Mouse (Mus musculus): ENCODE results near the gene Irx6.

Irx6 gene

DNA sequence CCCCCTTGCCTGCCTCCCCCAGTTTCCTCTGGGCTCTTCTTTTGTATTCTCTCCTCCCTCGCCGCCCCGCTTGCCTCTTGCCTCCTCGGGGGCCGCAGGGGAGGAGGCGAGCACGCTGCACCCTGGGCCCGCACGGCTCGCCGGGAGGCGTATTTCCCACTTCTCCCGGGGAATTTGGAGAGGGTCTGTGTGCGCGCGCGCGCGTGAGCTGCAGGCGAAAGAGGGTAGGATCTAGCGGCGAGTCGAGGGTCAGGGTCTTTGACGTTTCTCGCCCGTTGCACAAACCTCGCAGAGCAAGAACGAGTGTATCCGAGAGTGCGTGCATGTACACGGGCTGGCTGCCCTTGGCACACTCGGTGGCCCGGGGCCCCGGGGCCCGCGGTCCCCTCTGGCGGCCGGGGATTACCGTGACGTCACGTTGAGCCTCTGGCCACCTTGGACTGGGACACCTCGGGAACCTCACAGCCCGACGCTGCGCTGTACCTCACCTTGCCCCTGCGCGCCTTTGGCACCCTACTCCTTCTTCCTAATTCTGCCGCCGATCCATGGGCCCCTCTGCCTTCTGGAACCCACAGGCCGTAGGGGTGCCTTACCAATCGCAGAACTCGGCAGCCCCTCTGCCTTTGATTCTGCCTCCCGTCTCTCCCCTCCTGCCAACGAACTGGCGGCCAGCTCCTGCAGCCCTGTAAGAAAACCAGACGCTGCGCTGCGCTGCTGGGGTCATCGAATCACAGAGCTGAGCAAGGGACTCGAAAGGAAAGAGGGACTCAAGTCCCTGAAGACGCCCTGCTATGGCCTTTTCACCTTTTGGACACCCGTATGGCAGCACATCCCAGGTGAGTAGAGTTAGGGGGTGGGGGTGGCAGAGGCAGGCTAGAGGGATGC is at the start of gene Irx6:
Irx6 (plus strand) TSS at position 45 of the 885 bp plus-strand sequence.
- DNase-seq = no peak

DNA sequence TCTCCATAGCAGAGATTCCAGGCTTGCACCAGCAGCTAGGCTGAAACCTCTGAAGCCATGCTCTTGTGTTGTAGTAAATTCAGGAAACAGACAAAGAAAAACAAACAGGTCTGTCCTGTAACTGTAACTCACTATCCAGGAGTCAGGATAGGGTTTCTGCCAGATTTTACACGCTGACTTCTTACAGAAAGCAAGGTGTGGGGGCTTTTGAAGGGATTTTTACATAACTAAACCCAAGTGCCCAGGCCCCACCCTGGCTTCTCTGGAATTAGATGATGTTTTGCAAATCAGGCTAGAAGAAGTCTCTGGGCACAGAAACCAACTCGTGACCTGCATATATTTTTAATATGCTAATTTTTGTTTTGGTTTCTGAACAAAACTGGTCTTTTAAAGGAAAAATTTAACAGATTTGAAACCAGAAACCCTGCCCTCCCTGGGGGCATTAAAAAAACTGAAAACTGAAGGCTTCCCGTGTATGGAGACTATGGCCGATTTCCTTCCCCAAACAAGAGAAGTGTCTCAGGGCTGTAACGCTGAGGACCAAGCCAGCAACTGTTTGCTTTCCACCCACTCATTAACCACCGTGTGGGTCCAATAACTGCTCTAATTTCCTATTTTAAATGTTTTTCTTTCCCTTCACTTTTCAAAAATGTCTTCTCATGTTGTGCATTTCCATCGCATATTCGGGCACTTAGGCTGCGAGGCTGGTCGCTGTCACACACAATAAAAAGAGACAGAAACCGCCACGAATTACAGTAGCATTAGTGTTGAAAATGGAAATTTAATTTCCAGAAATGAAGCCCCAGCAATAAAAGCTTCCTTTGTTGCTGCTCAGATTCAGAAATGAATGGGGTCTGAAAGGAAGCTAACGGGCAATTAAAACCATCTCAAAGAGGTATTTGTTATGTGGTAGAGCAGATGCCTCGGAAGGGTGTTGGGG is 45.1 kb upstream of the Irx6 start:
- DNase-seq = no peak

DNA sequence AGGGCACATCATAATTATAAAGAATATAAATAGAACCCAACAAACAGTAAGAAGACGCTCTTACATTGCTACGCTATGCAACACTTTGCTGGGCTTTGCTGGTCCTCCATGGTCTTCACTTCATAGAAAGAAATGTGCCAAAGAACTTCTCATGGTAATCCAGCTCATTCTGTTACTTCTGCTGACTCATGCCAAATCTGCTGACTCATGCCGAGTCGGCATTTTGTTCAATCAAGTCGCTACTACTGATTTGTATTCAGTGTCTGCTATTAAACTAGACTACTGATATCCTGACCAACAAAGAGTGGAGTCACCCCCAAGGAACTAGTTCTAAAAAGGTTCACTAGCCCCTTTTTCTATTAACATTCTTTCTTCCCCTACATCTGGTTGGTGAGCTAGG is 40.9 kb upstream of the Irx6 start:
- no peak for DNase-seq

DNA sequence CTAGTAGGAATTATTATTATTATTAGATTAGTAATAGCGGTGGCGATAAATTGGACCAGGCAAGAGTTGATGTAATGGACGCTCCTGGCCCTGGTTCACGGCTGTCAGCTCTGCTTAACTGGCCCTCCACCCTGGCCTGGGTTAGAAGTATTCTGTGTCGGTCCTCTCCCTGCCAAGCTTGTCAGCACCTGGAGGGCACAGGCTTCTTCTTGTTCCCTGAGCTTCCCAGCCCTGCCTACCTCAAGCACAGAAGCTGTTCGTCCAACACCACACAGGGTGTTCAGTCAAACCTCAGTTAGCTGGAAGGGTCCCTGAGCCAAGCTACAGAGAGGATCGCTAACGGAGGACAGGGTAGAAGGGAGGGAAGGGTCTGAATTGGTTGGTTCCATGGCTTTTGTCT is 33.3 kb upstream of the Irx6 start:
- DNase-seq = no peak

DNA sequence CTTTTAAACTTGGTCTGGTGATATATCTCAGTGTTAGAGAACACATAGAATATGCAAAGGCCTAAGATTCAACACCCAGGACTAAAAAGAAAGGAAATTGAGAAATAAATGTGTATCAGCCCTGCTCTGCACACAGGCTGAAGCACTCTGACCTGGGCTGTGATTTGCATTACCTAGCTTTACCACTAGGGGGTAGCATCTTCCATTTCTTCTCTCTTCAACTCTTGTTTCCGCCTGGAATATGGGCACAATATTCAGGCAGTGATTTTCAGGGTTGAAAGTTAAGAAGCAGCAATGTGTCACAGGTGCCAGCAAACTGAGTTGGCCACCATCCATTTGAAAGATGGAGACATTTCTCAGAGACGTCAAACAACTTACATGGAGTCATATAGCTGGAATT is 27.5 kb upstream of the Irx6 start:
- peak; percentile 46 for DNase-seq

DNA sequence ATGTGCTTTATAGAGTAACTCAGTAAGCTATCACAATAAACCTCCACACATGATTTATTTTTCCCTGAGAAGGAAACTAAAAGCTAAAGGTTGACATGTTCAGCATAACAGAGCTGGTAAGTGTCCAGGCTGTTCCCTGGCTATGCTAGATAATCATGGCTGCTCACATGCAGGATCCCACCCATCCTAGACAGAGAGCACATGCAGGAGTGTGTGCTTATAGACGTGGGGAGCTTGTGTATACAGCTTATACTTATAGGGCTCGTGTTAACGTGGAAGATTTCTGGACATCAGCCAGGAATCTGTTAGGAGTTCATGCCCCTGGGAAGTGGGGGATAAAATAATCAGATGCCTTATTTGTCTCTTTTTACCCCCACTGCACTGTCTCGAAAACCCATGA is 9.9 kb upstream of the Irx6 start:
- DNase-seq = no peak

DNA sequence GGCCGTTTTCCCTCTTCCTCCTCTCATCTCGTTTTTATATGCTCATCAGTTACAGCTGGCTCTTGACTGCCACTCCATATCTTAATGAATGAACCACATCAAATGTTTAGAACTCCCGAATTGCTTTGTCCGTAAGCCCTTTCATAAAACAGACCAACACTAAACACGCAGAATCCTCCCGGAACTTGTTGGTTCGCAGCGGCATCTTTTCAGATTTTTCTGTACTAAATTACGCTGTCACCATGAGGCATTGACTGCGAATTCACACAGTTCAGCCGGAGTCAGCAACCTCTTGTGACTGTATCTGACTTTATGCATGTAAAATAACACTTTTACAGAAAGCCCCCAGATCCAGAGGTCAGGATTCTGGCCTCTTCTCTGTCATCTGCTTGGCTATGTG is 3.9 kb upstream of the Irx6 start:
- no peak for DNase-seq

DNA sequence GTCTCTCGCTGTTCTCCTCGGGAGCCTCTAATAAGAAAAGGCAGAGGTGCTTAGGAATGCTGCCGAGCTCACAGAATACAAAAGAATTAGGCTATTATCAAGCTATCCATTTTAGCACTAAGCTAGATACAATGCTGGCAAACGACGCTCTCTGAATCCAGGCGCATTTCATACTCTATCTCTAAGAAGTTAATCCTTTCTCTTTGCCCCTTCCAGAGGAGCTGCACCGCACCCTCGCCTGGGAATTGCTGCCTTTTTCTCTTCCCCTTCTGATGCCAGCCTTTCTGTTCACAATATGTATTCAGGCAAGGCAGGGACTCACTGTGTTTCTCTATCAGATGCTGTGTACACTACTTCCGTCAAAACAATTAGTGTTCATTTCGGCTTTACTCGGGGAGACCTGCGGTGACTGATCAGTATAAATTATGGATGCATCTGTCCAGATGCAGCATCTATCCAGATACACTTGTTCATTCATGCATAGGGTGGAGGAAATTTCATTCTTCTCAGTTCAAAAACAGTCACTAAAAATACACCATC is 3.4 kb upstream of the Irx6 start:
- DNase-seq = no peak

DNA sequence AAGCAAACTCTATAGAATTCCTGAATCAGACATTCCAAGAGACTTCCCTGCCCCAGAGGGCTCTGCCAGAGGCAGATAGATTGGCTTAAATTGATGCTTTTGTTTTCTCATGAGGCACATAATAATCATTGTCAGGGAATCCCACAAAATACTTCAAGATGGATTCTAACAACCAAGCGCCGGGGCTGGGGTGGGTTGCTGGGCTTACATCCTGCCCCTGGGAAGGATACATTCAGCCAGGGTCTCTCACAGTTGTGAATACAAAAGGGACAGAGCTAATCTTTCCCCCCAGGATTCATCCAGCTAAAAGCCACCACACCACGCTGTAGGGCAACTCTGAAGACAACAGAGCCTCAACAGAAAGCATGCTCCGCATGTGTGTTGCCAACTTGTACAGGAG is 2.2 kb upstream of the Irx6 start:
- DNase-seq = no peak

DNA sequence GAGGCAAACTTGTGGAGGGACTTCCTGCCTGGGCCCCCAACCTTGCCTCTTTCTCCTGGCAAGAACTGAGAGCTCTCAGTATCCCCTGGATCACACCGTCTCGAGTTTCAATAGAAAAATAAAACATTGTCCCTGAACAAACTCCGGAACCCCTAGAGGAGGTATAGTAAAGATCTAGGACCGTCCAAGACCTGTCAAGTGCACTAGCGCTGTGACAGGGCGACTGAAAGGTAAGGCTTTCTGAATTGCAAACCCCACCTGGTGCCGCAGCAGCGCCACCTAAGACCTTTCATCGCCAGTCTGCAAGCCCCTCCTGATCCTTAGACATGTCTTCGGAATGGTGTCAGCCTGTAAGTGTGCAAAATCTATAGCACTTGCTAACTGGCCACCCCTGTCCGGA is 987 bp upstream of the Irx6 start:
- no peak for DNase-seq

DNA sequence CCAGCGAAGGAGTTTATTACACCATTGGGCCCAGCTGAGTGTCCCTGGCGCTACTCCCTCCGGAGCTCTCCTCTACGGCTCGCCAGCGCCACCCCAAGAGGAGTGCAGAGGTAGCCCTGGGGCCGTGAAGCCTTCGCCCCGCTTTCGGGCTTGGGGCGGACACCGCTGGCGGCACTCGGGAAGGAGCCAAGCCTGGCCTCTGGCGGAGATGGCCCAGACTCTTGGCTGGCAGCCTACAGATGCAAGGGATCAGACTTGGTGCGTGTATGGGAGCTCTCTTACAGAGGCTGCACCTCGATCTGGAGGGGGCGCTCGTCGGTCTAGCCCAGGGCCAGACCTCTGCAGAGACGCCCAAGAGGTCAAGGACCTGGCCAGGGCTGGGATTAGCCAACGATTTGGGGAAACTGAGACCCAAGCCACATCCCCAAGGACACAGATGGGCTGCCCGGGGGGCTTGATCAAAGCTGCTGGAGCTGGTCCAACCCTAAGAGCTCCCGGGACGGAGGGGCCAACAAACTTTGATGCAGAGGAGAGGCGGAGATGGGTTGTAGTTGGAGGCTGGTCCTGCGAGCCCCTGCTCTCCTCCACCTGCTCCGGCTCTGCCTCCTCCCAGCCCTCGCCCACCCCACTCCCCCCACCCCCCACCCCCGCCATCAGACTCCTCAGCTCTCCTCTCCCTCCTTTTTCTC is 389 bp upstream of the Irx6 start:
- DNase-seq = peak; percentile 32

DNA sequence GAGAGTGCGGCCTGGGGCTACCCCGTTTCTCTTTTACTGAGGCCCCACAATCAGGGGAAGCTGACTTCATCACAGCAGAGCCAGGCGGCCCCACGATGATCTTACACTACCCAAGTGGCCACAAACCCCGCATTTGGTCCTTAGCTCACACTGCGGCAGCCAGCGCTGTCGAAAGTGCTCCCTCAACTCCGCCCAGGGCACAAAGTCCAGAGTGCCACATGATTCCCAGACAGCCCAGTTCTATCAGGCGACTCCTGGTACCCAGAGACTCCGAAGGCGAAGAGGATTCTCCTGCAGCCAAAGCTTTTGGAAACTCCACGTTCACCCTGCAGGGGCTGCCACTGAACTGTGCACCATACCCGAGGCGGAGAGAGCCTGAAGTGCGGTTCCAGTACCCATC is 4.3 kb downstream of the Irx6 start:
- DNase-seq = no peak

DNA sequence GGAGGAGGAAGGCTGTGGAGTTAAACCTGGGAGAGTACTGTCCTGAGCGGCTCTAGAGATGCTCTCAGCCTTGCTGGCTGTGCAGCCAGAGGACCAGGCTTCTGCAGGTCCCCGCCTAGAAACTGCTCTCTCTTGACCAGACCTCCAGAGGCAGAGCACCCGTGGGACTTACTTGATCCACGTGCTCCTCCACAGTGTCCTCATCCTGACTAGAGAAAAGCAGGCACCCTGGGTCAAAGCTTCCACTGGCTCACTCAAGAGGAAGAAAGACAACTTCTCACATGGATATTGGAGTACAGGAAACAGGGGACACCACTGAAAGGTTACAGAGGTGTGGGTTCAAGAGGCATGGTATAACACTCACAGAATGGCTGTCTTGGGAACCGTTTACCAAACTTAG is 23.3 kb downstream of the Irx6 start:
- DNase-seq = no peak

DNA sequence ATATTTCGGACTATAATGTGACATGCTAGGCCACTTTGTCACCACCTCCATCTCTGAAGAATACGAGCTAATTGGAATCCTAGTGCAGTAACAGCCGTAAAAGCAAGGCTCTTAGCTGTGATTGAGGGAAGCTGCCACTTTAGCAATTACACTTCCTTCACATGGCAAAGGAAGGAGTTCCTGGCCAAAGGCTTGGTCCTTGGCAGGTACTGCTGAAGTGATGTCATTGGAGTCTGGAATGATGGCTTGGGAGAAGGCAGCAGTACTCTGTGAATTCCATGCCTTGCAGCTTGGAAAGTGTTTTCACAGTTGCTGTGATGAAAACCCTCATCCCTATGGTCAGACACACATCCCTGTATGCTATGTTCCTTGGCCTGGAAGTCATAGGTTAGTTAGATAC is 24.3 kb downstream of the Irx6 start:
- no peak for DNase-seq

DNA sequence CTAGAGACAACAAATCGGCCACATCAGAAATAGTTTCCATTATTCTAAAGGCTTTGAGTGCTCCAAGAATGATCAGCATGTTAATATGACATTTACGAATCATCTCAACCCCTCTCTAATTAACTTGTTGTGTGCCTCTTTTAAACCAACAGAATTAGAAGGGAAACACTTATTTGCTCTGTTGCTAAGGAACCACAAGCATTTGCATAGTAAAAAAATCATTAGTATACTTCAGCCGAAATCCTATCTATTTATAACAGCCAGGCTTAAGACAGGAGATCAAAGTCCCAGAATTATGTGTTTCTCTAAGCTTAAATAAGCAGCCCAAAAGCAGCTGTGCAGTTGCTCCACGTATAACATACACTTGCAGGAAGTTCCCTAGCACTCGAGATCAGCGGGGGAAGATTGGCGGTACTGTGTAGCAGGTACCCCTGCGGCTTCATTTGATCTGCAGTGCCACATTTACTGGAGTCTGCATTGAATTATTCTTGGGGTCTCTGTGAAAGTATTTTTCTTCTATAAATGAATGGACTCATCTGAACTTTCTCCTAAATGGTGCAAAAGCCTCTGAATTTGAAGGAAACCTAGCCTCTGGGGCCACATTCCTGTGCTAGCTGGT is 25.9 kb downstream of the Irx6 start:
- no peak for DNase-seq

DNA sequence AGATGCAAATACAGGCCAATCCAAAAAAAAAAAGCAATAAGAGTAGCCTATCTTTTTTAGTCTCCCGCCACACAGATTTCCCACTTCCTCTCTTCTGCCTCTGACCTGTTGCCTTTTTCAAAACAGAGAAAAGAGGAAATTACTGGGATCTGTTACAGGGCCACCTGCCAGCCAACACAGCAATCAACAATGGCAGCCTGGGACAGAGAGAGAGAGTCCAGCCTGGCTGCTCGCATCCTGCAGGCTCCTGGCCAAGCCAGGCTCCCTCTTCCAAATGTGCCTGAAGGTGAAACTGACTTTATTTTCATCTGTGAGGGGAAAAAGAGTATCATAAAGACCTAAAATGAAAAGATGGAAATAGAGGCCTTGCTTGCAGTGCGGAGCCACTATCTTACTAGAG is 29.3 kb downstream of the Irx6 start:
- no peak for DNase-seq

DNA sequence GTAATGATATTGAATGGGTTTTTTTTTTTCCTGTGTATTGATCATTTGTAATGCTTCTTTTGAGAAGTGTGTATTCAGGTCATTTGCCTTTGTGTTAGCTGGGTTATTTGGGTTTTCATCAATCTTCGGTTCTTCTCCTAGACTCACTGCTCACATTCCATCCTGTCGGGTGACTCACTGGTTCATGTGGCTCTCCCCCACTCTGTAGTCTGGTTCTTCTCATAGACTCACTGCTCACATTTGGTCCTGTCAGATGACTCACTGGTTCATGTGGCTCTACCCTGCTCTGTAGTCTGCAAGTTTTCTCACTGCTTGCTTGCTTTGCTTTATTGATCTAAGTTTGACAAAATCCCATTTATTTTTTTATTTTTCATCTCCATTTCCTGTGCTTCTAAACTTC is 32.2 kb downstream of the Irx6 start:
- DNase-seq = no peak

DNA sequence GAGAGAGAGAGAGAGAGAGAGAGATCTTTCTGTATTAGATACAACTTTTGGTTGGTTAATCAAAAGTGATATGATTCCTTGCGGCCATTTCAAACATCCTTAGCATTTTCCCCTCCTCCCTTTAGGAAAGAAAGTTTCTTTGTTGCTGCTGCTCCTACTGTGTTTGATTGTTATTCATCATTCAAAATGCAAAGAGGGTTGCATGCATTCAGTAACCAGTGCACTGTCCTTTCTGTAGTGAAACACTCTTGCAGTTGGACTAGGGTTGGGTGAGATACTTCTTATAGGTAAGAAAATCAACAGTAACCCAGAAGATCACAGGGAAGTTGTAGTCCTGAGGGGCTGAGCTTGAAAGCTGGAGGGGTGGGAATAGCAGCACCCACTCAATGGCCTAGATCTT is 39.2 kb downstream of the Irx6 start:
- DNase-seq = no peak

DNA sequence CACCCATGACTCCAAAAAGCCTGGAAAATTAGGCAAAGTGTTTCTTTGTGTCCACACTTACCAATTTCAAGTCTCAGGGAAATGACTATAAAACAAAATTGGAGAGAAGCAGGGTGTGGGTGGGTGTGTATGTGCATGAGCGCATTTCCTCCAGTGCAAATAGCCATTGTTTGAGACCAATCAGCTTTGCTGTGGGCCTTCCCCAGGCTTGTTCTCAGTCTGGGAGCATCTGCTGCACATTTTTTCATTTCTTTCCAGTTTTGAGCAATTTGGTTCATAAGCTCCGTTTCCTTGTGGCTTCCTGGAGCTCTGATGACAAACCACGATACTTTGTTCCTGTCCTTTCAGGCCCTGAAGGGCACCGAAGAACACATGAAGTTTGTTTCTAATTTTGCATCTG is 43.3 kb downstream of the Irx6 start:
- DNase-seq = no peak

DNA sequence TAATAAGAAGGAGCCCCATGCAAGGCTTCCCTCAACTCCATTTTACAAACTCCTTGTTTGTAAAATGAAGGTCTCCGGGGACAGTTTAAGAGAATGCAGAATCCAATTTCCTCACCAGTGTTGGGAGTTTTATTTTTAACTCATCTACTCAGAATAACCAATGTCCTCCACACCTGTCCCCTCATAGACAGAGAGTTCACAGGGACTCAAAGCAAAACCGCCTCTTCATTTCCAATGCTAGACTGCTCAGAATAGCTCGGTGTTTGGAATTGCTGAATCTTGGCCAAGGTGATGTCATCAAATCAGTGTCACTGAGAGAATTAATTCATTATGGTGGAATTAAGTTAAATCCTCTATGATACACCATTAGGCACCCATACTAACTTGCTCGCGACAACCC is 44.0 kb downstream of the Irx6 start:
- no peak for DNase-seq

DNA sequence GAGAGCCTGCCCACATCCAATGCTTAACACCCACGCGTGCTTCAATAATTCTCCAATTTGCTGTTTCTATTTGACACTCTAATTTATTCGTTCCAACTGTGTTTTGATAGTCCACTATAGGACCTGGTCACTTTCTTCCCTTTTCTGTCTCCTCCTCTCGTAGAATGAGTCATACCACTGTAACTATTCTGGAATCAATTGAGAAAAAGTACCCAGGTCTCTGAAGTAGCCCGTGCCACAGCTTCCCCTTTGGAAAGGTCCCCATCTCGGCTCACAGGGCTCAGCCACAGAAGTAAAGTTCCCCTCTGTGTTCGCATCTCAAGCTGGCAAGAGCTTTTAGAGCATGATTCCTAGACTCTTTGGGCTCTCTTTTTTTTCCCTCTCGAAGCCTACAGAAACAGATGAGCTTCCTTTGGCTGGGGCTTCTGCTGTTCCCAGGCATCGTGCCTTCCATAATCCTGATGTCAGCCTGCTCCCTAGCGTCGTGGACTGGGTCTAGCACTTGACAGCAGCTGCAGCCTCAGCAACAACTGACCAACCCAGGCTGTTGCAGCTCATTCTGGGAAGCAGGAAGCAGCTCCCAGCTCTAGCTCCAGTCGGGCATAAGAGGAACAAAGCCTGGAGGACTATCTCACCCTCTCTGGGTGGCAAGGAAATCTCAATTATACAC is 47.3 kb downstream of the Irx6 start:
- DNase-seq = peak; percentile 57

DNA sequence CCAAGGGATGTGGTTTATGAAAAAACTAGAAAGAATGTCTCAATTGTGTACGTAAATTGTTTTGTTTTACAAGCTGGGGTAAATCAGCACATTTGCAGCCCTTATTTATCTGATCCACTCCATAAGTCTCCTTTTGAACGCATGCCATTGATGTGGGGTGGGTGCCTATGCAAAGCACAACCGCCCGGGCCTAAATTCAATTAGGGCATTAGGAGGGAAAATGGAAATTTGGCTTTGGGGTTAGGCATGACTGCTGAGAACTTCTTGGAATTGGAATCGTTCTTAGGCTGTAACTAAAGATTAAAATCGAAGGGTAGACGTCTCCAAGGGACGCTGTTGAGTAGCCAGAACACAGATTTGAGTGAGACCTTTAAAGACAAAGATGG is 47.8 kb downstream of the Irx6 start:
- DNase-seq = no peak
